Mouse (Mus musculus) neural tube, embryonic 15.5 days (tissue): ENCODE results near the gene 5730522E02Rik. TPM values are rescaled to one million over a fixed set of nuclear protein-coding genes. Genes with fewer than 3 reads are reported as not detected.

Experiments used
- ATAC-seq: fragments of 200-750 bp; cut with Nextera tagmentation; 2 replicates; pipeline ENCODE4 v1.8.0; 2017; ENCODE audit warnings: mild to moderate bottlenecking, moderate TSS enrichment, moderate library complexity; ENCODE audit not compliant: low FRiP score
- H3K27ac ChIP-seq: fragments of 300-500 bp; sonication (generic); replicated peaks from 2 replicates; pipeline ENCODE4 v1.5.1; 2015; ENCODE audit warnings: mild to moderate bottlenecking, inconsistent platforms
- H3K27me3 ChIP-seq: fragments of 300-500 bp; sonication (generic); replicated peaks from 2 replicates; pipeline ENCODE4 v1.6.1; 2015; ENCODE audit warnings: inconsistent platforms
- H3K36me3 ChIP-seq: fragments of 300-500 bp; sonication (generic); 2 replicates; pipeline ENCODE4 v1.6.1; 2015; ENCODE audit warnings: inconsistent platforms
- H3K4me1 ChIP-seq: fragments of 300-500 bp; sonication (generic); 2 replicates; pipeline ENCODE4 v1.6.1; 2015; ENCODE audit warnings: inconsistent platforms
- H3K4me2 ChIP-seq: fragments of 300-500 bp; sonication (generic); 2 replicates; pipeline ENCODE4 v1.6.1; 2015; ENCODE audit warnings: inconsistent platforms, mild to moderate bottlenecking, moderate library complexity
- H3K4me3 ChIP-seq: fragments of 300-500 bp; sonication (generic); replicated peaks from 2 replicates; pipeline ENCODE4 v1.5.1; 2015; ENCODE audit warnings: mild to moderate bottlenecking, inconsistent platforms
- H3K9ac ChIP-seq: fragments of 300-500 bp; sonication (generic); replicated peaks from 2 replicates; pipeline ENCODE4 v1.6.1; 2015; ENCODE audit warnings: mild to moderate bottlenecking, inconsistent platforms
- H3K9me3 ChIP-seq: fragments of 300-500 bp; sonication (generic); replicated peaks from 2 replicates; pipeline ENCODE4 v1.6.1; 2016; ENCODE audit warnings: inconsistent platforms
- WGBS: fragments of 180-500 bp; shearing (Covaris S2); methylation state at CpG from one replicate; pipeline ENCODE4 v1.1.7; 2015; ENCODE audit warnings: mixed read lengths; 5-methylcytosine and 5-hydroxymethylcytosine counted together
- polyA plus RNA-seq: library from polyadenylated mRNA; unstranded; fragments of >200 nt; fragmentation: Nextera tagmentation; extraction: Ambion mirVana; gene quantifications from 2 replicates; pipeline ENCODE4 v1.2.1, GENCODE M21; 2015

5730522E02Rik gene
- polyA plus RNA-seq, 1 experiment from 2014 or later: 15.0 TPM

- Histone ChIP-seq H3K9me3 (no peaks in the 10 kb centered on the region), H3K4me2 (no peak overlapping the region), H3K4me1 (peaks cover 6% of the 10 kb centered on the region), H3K9ac (no peak overlapping the region), H3K4me3 (no peak overlapping the region), H3K27me3 (no peaks in the 10 kb centered on the region), H3K27ac (no peak overlapping the region), H3K36me3 (no peaks in the 10 kb centered on the region)
- no peak for ATAC-seq
- WGBS: 68% methylated on average over 6 of the region's 6 CpGs
Observed at GRCm38 (mm10) chr11:26085380-26086035, 125.1 kb downstream of the 5730522E02Rik start.

GRCm38 (mm10) chr11:26076335-26076734, 134.2 kb downstream of the 5730522E02Rik start:
- Histone ChIP-seq H3K4me2 (no peak overlapping the region), H3K4me1 (no peaks in the 10 kb centered on the region), H3K9ac (no peak overlapping the region), H3K4me3 (no peak overlapping the region), H3K27ac (no peak overlapping the region), H3K9me3 (no peaks in the 10 kb centered on the region), H3K27me3 (no peaks in the 10 kb centered on the region), H3K36me3 (no peaks in the 10 kb centered on the region)
- 67% methylated on average over 2 of the region's 2 CpGs for WGBS
- no peak for ATAC-seq

DNA sequence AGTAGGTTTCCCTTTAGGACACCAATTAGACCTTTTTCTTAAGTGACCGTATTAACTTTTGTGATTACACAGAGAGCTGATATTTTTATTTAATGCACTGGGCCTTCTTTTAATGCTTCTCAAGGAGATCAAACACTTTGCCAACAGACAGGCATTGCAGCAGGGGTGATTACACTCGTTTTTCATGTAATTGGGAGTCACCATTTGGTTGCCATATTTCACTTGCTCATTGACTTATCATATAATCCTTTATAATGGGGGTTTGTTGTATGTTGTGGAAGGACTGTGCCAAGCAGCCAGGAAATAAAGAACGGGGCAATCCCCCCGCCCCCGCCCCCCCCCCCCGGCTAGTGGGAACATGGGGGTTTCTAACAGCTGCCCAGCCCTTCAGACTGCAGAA, 135.0 kb downstream of the 5730522E02Rik start:
- Histone ChIP-seq H3K27me3 (no peaks in the 10 kb centered on the region), H3K9me3 (no peaks in the 10 kb centered on the region), H3K36me3 (no peaks in the 10 kb centered on the region), H3K27ac (no peak overlapping the region), H3K4me2 (no peak overlapping the region), H3K9ac (no peak overlapping the region), H3K4me1 (no peaks in the 10 kb centered on the region), H3K4me3 (no peak overlapping the region)
- 72% methylated on average over 6 of the region's 6 CpGs for WGBS
- no peak for ATAC-seq

DNA sequence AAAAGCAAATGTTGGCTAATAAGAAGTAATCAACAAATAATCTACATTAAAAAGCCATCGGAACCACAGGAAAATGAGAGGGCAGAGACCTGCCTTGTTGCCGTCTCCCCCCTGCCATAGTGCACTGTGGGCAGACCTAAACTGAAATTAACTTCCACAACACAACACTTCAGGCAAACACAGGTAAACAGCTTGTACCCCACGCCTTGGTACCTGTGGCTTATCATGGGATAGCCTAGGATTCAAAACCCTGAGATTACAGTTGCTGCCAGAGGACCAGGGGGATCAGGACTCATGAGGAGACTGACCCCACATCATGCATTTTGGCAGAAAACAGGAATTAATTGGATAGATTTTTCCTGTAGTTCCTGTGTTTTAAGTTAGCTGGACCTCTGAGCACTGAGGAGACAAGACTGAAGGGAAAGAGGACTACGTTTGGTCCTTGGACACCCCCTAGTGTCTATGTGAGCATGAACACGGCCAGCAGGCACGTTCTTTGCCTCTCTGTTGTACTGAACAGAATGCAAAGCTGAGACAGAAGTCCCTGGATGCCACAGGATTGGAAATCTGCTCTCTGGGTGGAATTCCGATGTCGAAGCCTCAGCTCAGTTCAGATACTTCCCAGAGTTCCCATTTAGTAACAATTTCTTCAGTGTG, 136.8 kb downstream of the 5730522E02Rik start:
- no peaks in the 10 kb centered on the region for H3K4me1 ChIP-seq
- no peak overlapping the region for H3K4me3 ChIP-seq
- peak; percentile 95 for ATAC-seq
- H3K4me2 ChIP-seq: no peak overlapping the region
- no peaks in the 10 kb centered on the region for H3K36me3 ChIP-seq
- H3K9me3 ChIP-seq: no peaks in the 10 kb centered on the region
- 31% methylated on average over 8 of the region's 8 CpGs for WGBS
- H3K9ac ChIP-seq: no peak overlapping the region
- no peaks in the 10 kb centered on the region for H3K27me3 ChIP-seq
- H3K27ac ChIP-seq: peak overlapping the region; percentile 18

- no peak overlapping the region for H3K27ac ChIP-seq
- H3K4me1 ChIP-seq: no peaks in the 10 kb centered on the region
- WGBS: 48% methylated on average over 4 of the region's 4 CpGs
- H3K4me2 ChIP-seq: no peak overlapping the region
- no peaks in the 10 kb centered on the region for H3K9me3 ChIP-seq
- ATAC-seq: no peak
- no peak overlapping the region for H3K9ac ChIP-seq
- no peaks in the 10 kb centered on the region for H3K36me3 ChIP-seq
- H3K27me3 ChIP-seq: no peaks in the 10 kb centered on the region
- no peak overlapping the region for H3K4me3 ChIP-seq
Observed at GRCm38 (mm10) chr11:26072101-26072500, 138.5 kb downstream of the 5730522E02Rik start.

- WGBS: 29% methylated on average over 2 of the region's 2 CpGs
Observed at GRCm38 (mm10) chr11:26063252-26063651, 147.3 kb downstream of the 5730522E02Rik start.

GRCm38 (mm10) chr11:26061471-26062137, 149.0 kb downstream of the 5730522E02Rik start:
- Histone ChIP-seq H3K4me1 (peaks cover 11% of the 10 kb centered on the region), H3K36me3 (no peaks in the 10 kb centered on the region), H3K27me3 (no peaks in the 10 kb centered on the region), H3K4me3 (no peak overlapping the region), H3K27ac (0 out of 2 replicates have a peak overlapping the region, but pooled peaks have one; percentile 18), H3K9ac (no peak overlapping the region), H3K4me2 (no peak overlapping the region), H3K9me3 (no peaks in the 10 kb centered on the region)
- WGBS: 48% methylated on average over 8 of the region's 8 CpGs
- ATAC-seq: no peak

More at GRCm38 (mm10) chr11:26063252-26063651, 147.3 kb downstream of the 5730522E02Rik start:
- no peak overlapping the region for H3K27ac ChIP-seq
- H3K36me3 ChIP-seq: no peaks in the 10 kb centered on the region
- H3K9me3 ChIP-seq: no peaks in the 10 kb centered on the region
- H3K4me2 ChIP-seq: no peak overlapping the region
- peaks cover 11% of the 10 kb centered on the region for H3K4me1 ChIP-seq
- no peak overlapping the region for H3K4me3 ChIP-seq
- no peak for ATAC-seq
- no peaks in the 10 kb centered on the region for H3K27me3 ChIP-seq
- no peak overlapping the region for H3K9ac ChIP-seq

- ATAC-seq: no peak
- H3K4me3 ChIP-seq: no peak overlapping the region
- no peak overlapping the region for H3K9ac ChIP-seq
- 75% methylated on average over 2 of the region's 2 CpGs for WGBS
- no peak overlapping the region for H3K4me2 ChIP-seq
- no peaks in the 10 kb centered on the region for H3K4me1 ChIP-seq
- H3K27me3 ChIP-seq: no peaks in the 10 kb centered on the region
- H3K9me3 ChIP-seq: no peaks in the 10 kb centered on the region
- H3K36me3 ChIP-seq: no peaks in the 10 kb centered on the region
- H3K27ac ChIP-seq: no peak overlapping the region
Observed at GRCm38 (mm10) chr11:26013527-26013926, 197.0 kb downstream of the 5730522E02Rik start.

- no peak for ATAC-seq
- no peak overlapping the region for H3K4me2 ChIP-seq
- 0 out of 2 replicates have a peak, but pooled peaks cover 5% of the 10 kb centered on the region for H3K4me1 ChIP-seq
- H3K9ac ChIP-seq: no peak overlapping the region
- H3K27me3 ChIP-seq: no peaks in the 10 kb centered on the region
- 0 out of 2 replicates have a peak overlapping the region, but pooled peaks have one; percentile 18 for H3K27ac ChIP-seq
- 43% methylated on average over 4 of the region's 4 CpGs for WGBS
- H3K4me3 ChIP-seq: no peak overlapping the region
- no peaks in the 10 kb centered on the region for H3K36me3 ChIP-seq
- H3K9me3 ChIP-seq: no peaks in the 10 kb centered on the region
Observed at GRCm38 (mm10) chr11:26004018-26004417, 206.5 kb downstream of the 5730522E02Rik start.

DNA sequence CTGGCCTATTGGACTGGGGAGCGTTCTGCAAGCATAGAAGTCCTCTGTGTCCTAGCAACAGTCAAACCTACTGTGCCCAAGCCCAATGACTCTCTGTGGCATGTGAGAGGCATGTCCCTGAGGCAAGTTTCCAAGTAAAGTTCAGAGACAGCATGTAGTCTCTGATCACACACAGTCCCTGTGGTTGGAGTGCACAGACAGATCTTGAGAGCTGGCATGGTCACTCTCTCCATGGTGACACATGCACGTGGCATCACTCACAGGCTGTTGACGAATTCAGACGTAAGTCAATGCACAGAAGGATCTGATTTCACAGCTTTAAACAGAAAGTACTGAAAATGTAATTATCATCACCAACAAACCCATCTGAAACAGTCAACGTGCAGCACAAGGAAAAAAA, 210.8 kb downstream of the 5730522E02Rik start:
- peaks cover 7% of the 10 kb centered on the region for H3K4me1 ChIP-seq
- no peaks in the 10 kb centered on the region for H3K9me3 ChIP-seq
- H3K9ac ChIP-seq: no peak overlapping the region
- no peak overlapping the region for H3K4me3 ChIP-seq
- 75% methylated on average over 5 of the region's 5 CpGs for WGBS
- ATAC-seq: no peak
- H3K27ac ChIP-seq: no peak overlapping the region
- no peak overlapping the region for H3K4me2 ChIP-seq
- no peaks in the 10 kb centered on the region for H3K27me3 ChIP-seq
- H3K36me3 ChIP-seq: no peaks in the 10 kb centered on the region

DNA sequence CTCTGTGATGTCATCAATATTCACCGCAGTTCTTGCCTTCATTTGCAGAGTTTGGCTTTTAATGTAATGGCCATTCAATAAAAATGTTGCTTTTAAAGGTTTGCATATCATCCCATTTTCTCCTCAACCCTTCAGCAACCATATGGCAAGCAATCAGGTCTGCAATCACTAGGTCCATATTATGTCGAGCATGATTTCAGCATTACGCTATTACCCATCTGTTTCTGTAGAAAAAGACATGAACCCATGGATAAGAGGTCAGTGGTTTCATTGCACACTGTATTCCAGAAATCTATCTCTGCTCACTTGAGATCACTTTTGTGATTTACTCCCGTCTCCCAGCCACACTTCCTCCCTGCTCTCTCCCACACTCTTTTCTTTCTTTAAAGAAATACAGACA, 213.1 kb downstream of the 5730522E02Rik start:
- H3K27ac ChIP-seq: 0 out of 2 replicates have a peak overlapping the region, but pooled peaks have one; percentile 11
- peak; percentile 51 for ATAC-seq
- no peaks in the 10 kb centered on the region for H3K9me3 ChIP-seq

GRCm38 (mm10) chr11:25994128-25994527, 216.4 kb downstream of the 5730522E02Rik start:
- no peaks in the 10 kb centered on the region for H3K36me3 ChIP-seq
- peaks cover 7% of the 10 kb centered on the region for H3K4me1 ChIP-seq
- no peak overlapping the region for H3K27ac ChIP-seq
- 18% methylated on average over 2 of the region's 2 CpGs for WGBS
- H3K27me3 ChIP-seq: no peaks in the 10 kb centered on the region
- no peak overlapping the region for H3K4me2 ChIP-seq
- no peak overlapping the region for H3K9ac ChIP-seq
- no peak overlapping the region for H3K4me3 ChIP-seq
- ATAC-seq: no peak
- no peaks in the 10 kb centered on the region for H3K9me3 ChIP-seq

More for the DNA sequence above, 213.1 kb downstream of the 5730522E02Rik start:
- Histone ChIP-seq H3K4me1 (peaks cover 7% of the 10 kb centered on the region), H3K9ac (no peak overlapping the region), H3K36me3 (no peaks in the 10 kb centered on the region), H3K4me3 (no peak overlapping the region), H3K4me2 (no peak overlapping the region), H3K27me3 (no peaks in the 10 kb centered on the region)
- 34% methylated on average over 4 of the region's 4 CpGs for WGBS
